15 mouse cellular contexts compared by ENCODE assay signal in genomic region chr16:57495476-57496203, GRCm38 (mm10).
DNase-seq lines count a peak whose midpoint lies in the region; ATAC-seq and TF ChIP-seq lines count a peak whose summit lies in the region.
"Had no signal": no experiment of that assay in that cellular context is flagged by ENCODE, and none has a peak within 500 bp of the region (broad histone marks: within the 10 kb centered on the region; RNA-seq: fewer than 3 reads in every experiment).

No protein-coding gene starts in this region.

- no peak for TF ChIP-seq CTCF in heart, adult 2 months (IDR thresholded peaks at IDR 0.05)
- no peak for TF ChIP-seq CTCF in lung, postnatal 0 days (IDR thresholded peaks at IDR 0.05)

- H3K27me3 ChIP-seq in heart, adult 2 months (ENCODE audit: control insufficient read depth, insufficient read depth, low read length): no peaks in the 10 kb centered on the region
- H3K27me3 ChIP-seq in lung, postnatal 0 days (replicated peaks; ENCODE audit: insufficient read depth, low read length): no peaks in the 10 kb centered on the region
- H3K27me3 ChIP-seq in stomach, embryonic 16.5 days (ENCODE audit: control insufficient read depth, insufficient read depth, low read length): no peaks in the 10 kb centered on the region

- H3K36me3 ChIP-seq in heart, adult 2 months (ENCODE audit: control insufficient read depth, insufficient read depth, low read length): peaks cover 9% of the 10 kb centered on the region
- H3K36me3 ChIP-seq in lung, postnatal 0 days (ENCODE audit: insufficient read depth, low read length): no peaks in the 10 kb centered on the region
- no peaks in the 10 kb centered on the region for H3K36me3 ChIP-seq in stomach, embryonic 16.5 days (ENCODE audit: control insufficient read depth, insufficient read depth, low read length)
- H3K36me3 ChIP-seq: limb, embryonic 10.5 days had no signal

- H3K27ac ChIP-seq in heart, adult 2 months: peak overlapping the region; percentile 36
- H3K27ac ChIP-seq in lung, postnatal 0 days (ENCODE audit: low read length): no peak overlapping the region
- peak overlapping the region; percentile 56; the same call in 1 of the 2 replicates for H3K27ac ChIP-seq in stomach, embryonic 16.5 days (ENCODE audit: low read length)
- H3K27ac ChIP-seq: liver, embryonic 14.5 days had no signal

- no peak for TF ChIP-seq POLR2A in heart, adult 2 months (IDR thresholded peaks at IDR 0.05; ENCODE audit: insufficient read depth, low read depth, low read length)

- H3K4me3 ChIP-seq in heart, adult 2 months: no peak overlapping the region
- no peak overlapping the region for H3K4me3 ChIP-seq in lung, postnatal 0 days (ENCODE audit: low read depth, low read length)
- H3K4me3 ChIP-seq in stomach, embryonic 16.5 days (replicated peaks; ENCODE audit: low read length): no peak overlapping the region
- H3K4me3 ChIP-seq: limb, embryonic 10.5 days had no signal

- H3K9me3 ChIP-seq in lung, postnatal 0 days (ENCODE audit: low read length): no peaks in the 10 kb centered on the region
- H3K9me3 ChIP-seq in stomach, embryonic 16.5 days (replicated peaks; ENCODE audit: control insufficient read depth, low read length): no peaks in the 10 kb centered on the region
- H3K9me3 ChIP-seq: limb, embryonic 10.5 days had no signal

- peaks cover 3% of the 10 kb centered on the region for H3K4me1 ChIP-seq in heart, adult 2 months (ENCODE audit: control insufficient read depth, insufficient read depth, low read length)
- no peaks in the 10 kb centered on the region for H3K4me1 ChIP-seq in lung, postnatal 0 days (ENCODE audit: insufficient read depth, low read depth, low read length)
- H3K4me1 ChIP-seq in stomach, embryonic 16.5 days (ENCODE audit: control insufficient read depth, insufficient read depth, low read length): 0 out of 2 replicates have a peak, but pooled peaks cover 5% of the 10 kb centered on the region

- no peak for DNase-seq in heart, adult 2 months
- DNase-seq in heart, postnatal 25 days (ENCODE audit: low spot score): no peak
- DNase-seq in lung, postnatal 0 days (ENCODE audit: low spot score): no peak
- DNase-seq in lung, postnatal 25 days (ENCODE audit: low spot score): no peak
- DNase-seq in Muller cell, postnatal 12 days (ENCODE audit: inconsistent ontology term): no peak
- no peak for DNase-seq in cerebellum, postnatal 36 days
- DNase-seq: cerebellum, adult 11-12 months; gastrocnemius, postnatal 36 days; kidney, postnatal 14 days; right cerebral cortex, postnatal 4 days; thymus, adult 2 months had no signal

- H3K79me2 ChIP-seq in heart, adult 2 months (replicated peaks; ENCODE audit: control insufficient read depth, insufficient read depth, low read length): no peaks in the 10 kb centered on the region

- no peak overlapping the region for H3K9ac ChIP-seq in heart, adult 2 months (ENCODE audit: low read depth, low read length)
- H3K9ac ChIP-seq in lung, postnatal 0 days (replicated peaks; ENCODE audit: low read depth): no peak overlapping the region
- no peak overlapping the region for H3K9ac ChIP-seq in stomach, embryonic 16.5 days (ENCODE audit: low read length)
- H3K9ac ChIP-seq: liver, embryonic 14.5 days had no signal

- no peak for ATAC-seq in lung, postnatal 0 days
- ATAC-seq in inflammation-experienced regulatory T-cells, adult 6 months: peak; percentile 79
- peak; percentile 85; the same call in 1 of the 2 replicates for ATAC-seq in stomach, embryonic 16.5 days (ENCODE audit: insufficient read depth, low FRiP score)

- 76% methylated on average over 10 of the region's 10 CpGs for WGBS in heart, adult 2 months
- WGBS in lung, postnatal 0 days: 51% methylated on average over 10 of the region's 10 CpGs
- 69% methylated on average over 10 of the region's 10 CpGs for WGBS in stomach, embryonic 16.5 days

- TF ChIP-seq EP300 in heart, adult 2 months (IDR thresholded peaks at IDR 0.05; ENCODE audit: insufficient read depth, low read depth, low read length): no peak
- peak; percentile 10; the same call in 1 of the 2 replicates for TF ChIP-seq EP300 in lung, postnatal 0 days (IDR thresholded peaks at IDR 0.05)

- 0 out of 2 replicates have a peak overlapping the region, but pooled peaks have one; percentile 3 for H3K4me2 ChIP-seq in lung, postnatal 0 days (replicated peaks; ENCODE audit: low read depth, low read length)
- H3K4me2 ChIP-seq in stomach, embryonic 16.5 days (ENCODE audit: low read depth, low read length): no peak overlapping the region

- intact Hi-C loops in heart, adult 2 months (cut with DNase I): no loop called here
- intact Hi-C loops in heart, postnatal 25 days (cut with DNase I): no loop called here
